Mouse (Mus musculus) lung, adult 2 months (tissue): ENCODE results near the gene Usp46. TPM values are rescaled to one million over a fixed set of nuclear protein-coding genes. Genes with fewer than 3 reads are reported as not detected.
"Not testable (repeated sequence)": the region's sequence is repeated elsewhere in the genome, so short reads cannot be mapped to it uniquely, and the experiment has no call there.

Experiments
- DNase-seq: peaks from one replicate; pipeline ENCODE4 v3.0.0; 2022
- H3K4me1 ChIP-seq: fragments of 200-500 bp; 2 replicates; pipeline ENCODE4 v1.6.1; 2011; ENCODE audit warnings: low read length; ENCODE audit not compliant: control insufficient read depth, insufficient read depth
- H3K4me3 ChIP-seq: fragments of 200-500 bp; replicated peaks from 2 replicates; pipeline ENCODE3; 2011; ENCODE audit warnings: low read depth, mild to moderate bottlenecking, control low read depth, low read length; ENCODE audit errors: extremely low read depth
- CTCF ChIP-seq: fragments of 200-500 bp; IDR thresholded peaks from 2 replicates; pipeline ENCODE4 v1.5.1; 2011; ENCODE audit warnings: mild to moderate bottlenecking, low read length, control low read depth; ENCODE audit not compliant: insufficient read depth
- POLR2A ChIP-seq: fragments of 200-500 bp; IDR thresholded peaks from 2 replicates; pipeline ENCODE4 v1.6.1; 2011; ENCODE audit warnings: low read depth, mild to moderate bottlenecking, control low read depth, low read length, borderline replicate concordance; ENCODE audit errors: extremely low read depth
- WGBS: fragments of 180-500 bp; shearing (Covaris S2); methylation state at CpG from one replicate; pipeline ENCODE4 v1.1.7; 2018; 5-methylcytosine and 5-hydroxymethylcytosine counted together
- polyA plus RNA-seq: library from polyadenylated mRNA; depleted of rRNA; stranded (reverse); fragments of >200 nt; gene quantifications from 2 replicates; pipeline ENCODE4 v1.2.3, GENCODE M21; 2012; rRNA removed

Usp46 gene
- polyA plus RNA-seq, 1 experiment, result 14.9 TPM

DNA sequence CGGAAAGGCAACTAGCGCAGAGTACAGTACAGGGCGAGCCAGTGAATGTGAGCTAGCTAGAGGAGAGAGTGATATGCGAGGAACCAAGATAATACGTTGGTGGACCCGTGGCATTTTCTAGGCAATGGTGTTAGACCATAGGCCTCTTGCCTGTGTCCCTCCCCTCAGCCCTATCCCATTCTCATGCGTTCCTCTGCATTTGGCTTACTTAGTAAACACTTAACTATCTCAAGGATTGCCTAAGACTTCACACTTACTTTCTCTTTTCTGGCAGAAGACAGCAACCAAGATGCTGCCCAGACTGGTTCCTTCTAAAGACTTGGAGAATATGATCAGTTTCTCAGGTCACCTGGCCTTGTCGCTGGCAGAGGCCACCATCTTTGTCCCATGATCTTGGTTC, 98.9 kb downstream of the Usp46 start:
- DNase-seq, result no peak
- TF ChIP-seq CTCF, result no peak
- Histone ChIP-seq H3K4me3 (no peak overlapping the region), H3K4me1 (peaks cover 2% of the 10 kb centered on the region)
- WGBS, result 74% methylated on average over 8 of the region's 8 CpGs

GRCm38 (mm10) chr5:73959779-73960178, 108.5 kb downstream of the Usp46 start:
- TF ChIP-seq POLR2A, result no peak
- TF ChIP-seq CTCF, result no peak
- no peak overlapping the region for H3K4me3 ChIP-seq
- H3K4me1 ChIP-seq, result no peaks in the 10 kb centered on the region
- 85% methylated on average over 7 of the region's 7 CpGs for WGBS
- DNase-seq, result no peak

- WGBS, result 96% methylated on average over 5 of the region's 5 CpGs
These were observed 109.6 kb downstream of the Usp46 start for GRCm38 (mm10) chr5:73958614-73959013.

DNA sequence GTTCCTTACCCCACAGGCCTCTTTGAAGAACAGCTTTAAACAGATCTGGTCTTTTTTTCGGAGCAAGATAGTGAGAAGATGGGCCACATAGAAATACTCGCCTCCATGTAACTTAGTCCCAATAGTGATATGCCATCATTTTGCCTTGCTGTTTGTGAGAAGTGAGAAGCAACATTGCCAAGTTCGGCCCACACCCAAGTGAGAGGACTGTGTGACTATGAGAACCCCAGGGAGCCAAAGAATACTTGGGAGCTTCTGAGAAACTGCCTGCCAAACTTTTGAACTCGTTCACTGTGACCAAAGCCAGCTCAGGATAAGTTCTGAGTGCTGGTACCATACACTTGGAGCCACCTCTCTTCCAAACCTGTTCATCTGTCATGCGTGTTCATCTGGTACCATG, 110.1 kb downstream of the Usp46 start:
- Histone ChIP-seq H3K4me3 (no peak overlapping the region), H3K4me1 (no peaks in the 10 kb centered on the region)
- TF ChIP-seq POLR2A (no peak), CTCF (no peak)
- DNase-seq, result no peak
- WGBS, result 90% methylated on average over 5 of the region's 5 CpGs

More at GRCm38 (mm10) chr5:73958614-73959013, 109.6 kb downstream of the Usp46 start:
- not testable (repeated sequence) for H3K4me1 ChIP-seq, H3K4me3 ChIP-seq, DNase-seq

- Histone ChIP-seq H3K4me1 (no peaks in the 10 kb centered on the region), H3K4me3 (no peak overlapping the region)
- WGBS, result 87% methylated on average over 3 of the region's 3 CpGs
- TF ChIP-seq CTCF (no peak), POLR2A (no peak)
- no peak for DNase-seq
These were observed 112.5 kb downstream of the Usp46 start for GRCm38 (mm10) chr5:73955691-73956090.

GRCm38 (mm10) chr5:73955005-73955404, 113.2 kb downstream of the Usp46 start:
- no peaks in the 10 kb centered on the region for H3K4me1 ChIP-seq
- no peak overlapping the region for H3K4me3 ChIP-seq
- 80% methylated on average over 4 of the region's 4 CpGs for WGBS
- TF ChIP-seq CTCF, result no peak
- no peak for TF ChIP-seq POLR2A
- DNase-seq, result no peak

GRCm38 (mm10) chr5:73953066-73953614, 115.1 kb downstream of the Usp46 start:
- 71% methylated on average over 3 of the region's 3 CpGs for WGBS
- no peak for DNase-seq
- TF ChIP-seq CTCF (no peak), POLR2A (no peak)
- Histone ChIP-seq H3K4me3 (no peak overlapping the region), H3K4me1 (no peaks in the 10 kb centered on the region)

DNA sequence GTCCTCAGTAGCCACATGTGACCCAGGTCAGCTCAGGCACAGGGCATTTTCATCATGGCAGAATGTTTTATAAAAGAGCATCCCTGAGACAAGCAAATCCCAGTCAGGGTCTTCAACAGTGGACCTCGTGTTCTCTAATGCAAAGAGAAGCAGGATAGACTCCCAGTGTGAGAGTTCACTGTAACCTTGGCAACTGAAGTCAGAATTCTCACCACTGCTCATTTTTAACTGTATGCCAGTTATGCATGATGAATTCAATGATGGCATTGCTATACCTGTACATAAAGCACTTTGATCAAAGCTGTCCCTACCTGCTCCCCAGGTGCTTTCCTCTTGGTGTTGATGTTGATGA, 116.6 kb downstream of the Usp46 start:
- WGBS, result 89% methylated on average over 1 of the region's 1 CpGs
- Histone ChIP-seq H3K4me1 (no peaks in the 10 kb centered on the region), H3K4me3 (no peak overlapping the region)
- TF ChIP-seq CTCF (no peak), POLR2A (no peak)
- DNase-seq, result no peak

- Histone ChIP-seq H3K4me3 (no peak overlapping the region), H3K4me1 (no peaks in the 10 kb centered on the region)
- WGBS, result 67% methylated on average over 16 of the region's 16 CpGs
- TF ChIP-seq CTCF (no peak), POLR2A (no peak)
- no peak for DNase-seq
These were observed 117.2 kb downstream of the Usp46 start for GRCm38 (mm10) chr5:73950809-73951648.

Other genes with a start within 250 kb of the Usp46 start
- 32.3 and 37.9 TPM in 2 replicates for gene Rasl11b, start 126.9 kb upstream of the Usp46 start, polyA plus RNA-seq